Mouse (Mus musculus) midbrain, embryonic 15.5 days (tissue): ENCODE data around the gene Dusp27. TPM values are rescaled to one million over a fixed set of nuclear protein-coding genes. Genes with fewer than 3 reads are reported as not detected.

ENCODE experiments used
- ATAC-seq: fragments of 200-750 bp; cut with Nextera tagmentation; replicated peaks from 2 replicates; pipeline ENCODE4 v1.8.0; 2017; ENCODE audit warnings: moderate TSS enrichment
- H3K27ac ChIP-seq: fragments of 300-500 bp; sonication (generic); 2 replicates; pipeline ENCODE4 v1.5.1; 2015; ENCODE audit warnings: mild to moderate bottlenecking, inconsistent platforms
- H3K27me3 ChIP-seq: fragments of 300-500 bp; sonication (generic); replicated peaks from 2 replicates; pipeline ENCODE4 v1.6.1; 2015; ENCODE audit warnings: inconsistent platforms
- H3K36me3 ChIP-seq: fragments of 300-500 bp; sonication (generic); replicated peaks from 2 replicates; pipeline ENCODE4 v1.6.1; 2015; ENCODE audit warnings: inconsistent platforms
- H3K4me1 ChIP-seq: fragments of 300-500 bp; sonication (generic); 2 replicates; pipeline ENCODE4 v1.6.1; 2015; ENCODE audit warnings: inconsistent platforms
- H3K4me2 ChIP-seq: fragments of 300-500 bp; sonication (generic); 2 replicates; pipeline ENCODE4 v1.6.1; 2015; ENCODE audit warnings: inconsistent platforms, mild to moderate bottlenecking, moderate library complexity
- H3K4me3 ChIP-seq: fragments of 300-500 bp; sonication (generic); 2 replicates; pipeline ENCODE4 v1.5.1; 2015; ENCODE audit warnings: mild to moderate bottlenecking, inconsistent platforms
- H3K9ac ChIP-seq: fragments of 300-500 bp; sonication (generic); 2 replicates; pipeline ENCODE4 v1.6.1; 2015; ENCODE audit warnings: mild to moderate bottlenecking, inconsistent platforms
- H3K9me3 ChIP-seq: fragments of 300-500 bp; sonication (generic); 2 replicates; pipeline ENCODE4 v1.6.1; 2016; ENCODE audit warnings: inconsistent platforms
- WGBS: fragments of 180-500 bp; shearing (Covaris S2); methylation state at CpG from one replicate; pipeline ENCODE4 v1.1.7; 2015; ENCODE audit warnings: mixed read lengths; 5-methylcytosine and 5-hydroxymethylcytosine counted together
- polyA plus RNA-seq: library from polyadenylated mRNA; unstranded; fragments of >200 nt; fragmentation: Nextera tagmentation; extraction: Ambion mirVana; gene quantifications from 2 replicates; pipeline ENCODE4 v1.2.1, GENCODE M21; 2015

Dusp27 gene
- polyA plus RNA-seq, 1 experiment from 2014 or later: 1.7 TPM

- Histone ChIP-seq H3K36me3 (no peaks in the 10 kb centered on the region), H3K4me3 (no peak overlapping the region), H3K27me3 (no peaks in the 10 kb centered on the region), H3K4me2 (no peak overlapping the region), H3K27ac (no peak overlapping the region), H3K9ac (no peak overlapping the region), H3K4me1 (peaks cover 7% of the 10 kb centered on the region; the same call in 1 of the 2 replicates), H3K9me3 (no peaks in the 10 kb centered on the region)
- 67% methylated on average over 3 of the region's 3 CpGs for WGBS
- no peak for ATAC-seq
These were observed 11.4 kb upstream of the Dusp27 start for GRCm38 (mm10) chr1:166139113-166139512.

DNA sequence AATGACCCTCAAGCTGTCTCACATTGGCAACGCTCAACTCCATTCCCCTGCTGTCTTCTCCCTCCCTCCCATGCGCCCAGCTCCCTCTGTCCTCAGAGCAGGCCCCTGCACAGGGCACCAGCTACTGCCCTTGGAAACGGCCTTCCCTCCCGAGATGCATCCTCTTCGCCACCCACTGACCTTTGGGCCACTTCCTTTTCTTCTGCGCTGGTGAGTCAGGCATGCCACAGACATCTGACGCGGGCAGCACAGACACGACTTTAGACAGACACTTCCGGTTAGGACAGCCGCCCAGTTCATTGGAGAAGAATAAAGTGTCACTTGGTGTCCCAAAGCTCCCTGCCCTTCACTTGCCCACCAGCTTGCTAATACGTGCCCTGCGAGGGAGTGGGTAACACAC, 10.4 kb upstream of the Dusp27 start:
- Histone ChIP-seq H3K9ac (no peak overlapping the region), H3K4me2 (no peak overlapping the region), H3K4me3 (no peak overlapping the region), H3K27ac (no peak overlapping the region), H3K9me3 (no peaks in the 10 kb centered on the region), H3K4me1 (peaks cover 7% of the 10 kb centered on the region; the same call in 1 of the 2 replicates), H3K36me3 (no peaks in the 10 kb centered on the region), H3K27me3 (no peaks in the 10 kb centered on the region)
- ATAC-seq: no peak
- WGBS: 78% methylated on average over 13 of the region's 13 CpGs

- Histone ChIP-seq H3K9me3 (no peaks in the 10 kb centered on the region), H3K4me3 (no peak overlapping the region), H3K4me2 (no peak overlapping the region), H3K9ac (no peak overlapping the region), H3K27ac (no peak overlapping the region), H3K4me1 (peaks cover 7% of the 10 kb centered on the region; the same call in 1 of the 2 replicates), H3K36me3 (no peaks in the 10 kb centered on the region), H3K27me3 (no peaks in the 10 kb centered on the region)
- no peak for ATAC-seq
- 83% methylated on average over 7 of the region's 7 CpGs for WGBS
These were observed 9.7 kb upstream of the Dusp27 start for GRCm38 (mm10) chr1:166137244-166137938.

GRCm38 (mm10) chr1:166135091-166135740, 7.5 kb upstream of the Dusp27 start:
- H3K4me1 ChIP-seq: peaks cover 7% of the 10 kb centered on the region; the same call in 1 of the 2 replicates
- ATAC-seq: no peak
- no peaks in the 10 kb centered on the region for H3K27me3 ChIP-seq
- no peak overlapping the region for H3K9ac ChIP-seq
- H3K36me3 ChIP-seq: no peaks in the 10 kb centered on the region
- H3K4me3 ChIP-seq: no peak overlapping the region
- no peak overlapping the region for H3K4me2 ChIP-seq
- no peak overlapping the region for H3K27ac ChIP-seq
- 52% methylated on average over 5 of the region's 5 CpGs for WGBS
- no peaks in the 10 kb centered on the region for H3K9me3 ChIP-seq

DNA sequence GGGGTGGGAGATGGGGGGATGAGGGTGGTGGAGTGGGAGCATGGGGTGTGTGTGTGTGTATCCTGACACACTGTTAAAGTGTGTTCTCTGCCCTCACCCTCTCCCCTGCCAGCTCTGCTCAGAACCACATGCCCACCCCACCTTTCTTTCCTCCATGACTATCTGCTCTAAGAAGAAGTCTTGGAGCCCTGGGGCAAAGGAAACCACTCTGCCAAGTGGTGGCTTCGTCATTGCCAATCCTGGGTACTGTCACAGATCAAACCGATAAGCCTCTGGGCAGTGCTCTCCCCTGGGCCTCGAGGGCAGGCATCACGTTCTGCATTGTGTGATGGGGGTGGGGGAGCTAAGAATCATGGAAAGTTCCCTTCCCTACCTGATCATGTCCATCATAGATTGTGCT, 4.6 kb upstream of the Dusp27 start:
- H3K4me2 ChIP-seq: no peak overlapping the region
- no peaks in the 10 kb centered on the region for H3K9me3 ChIP-seq
- no peak overlapping the region for H3K27ac ChIP-seq
- H3K4me3 ChIP-seq: no peak overlapping the region
- H3K9ac ChIP-seq: no peak overlapping the region
- 50% methylated on average over 4 of the region's 4 CpGs for WGBS
- ATAC-seq: no peak
- no peaks in the 10 kb centered on the region for H3K27me3 ChIP-seq
- H3K36me3 ChIP-seq: no peaks in the 10 kb centered on the region
- H3K4me1 ChIP-seq: no peaks in the 10 kb centered on the region

- Histone ChIP-seq H3K36me3 (no peaks in the 10 kb centered on the region), H3K27ac (no peak within 1 kb of the TSS), H3K4me2 (no peak within 1 kb of the TSS), H3K27me3 (no peaks in the 10 kb centered on the region), H3K9me3 (no peaks in the 10 kb centered on the region), H3K4me1 (no peaks in the 10 kb centered on the region), H3K4me3 (no peak within 1 kb of the TSS), H3K9ac (no peak within 1 kb of the TSS)
- 83% methylated on average over 5 of the region's 5 CpGs for WGBS
- ATAC-seq: no peak
These were observed 2.6 kb upstream of the Dusp27 start, which contains the start of gene Gpa33 for GRCm38 (mm10) chr1:166130224-166130860. Gene Gpa33 (plus strand): TSS chr1:166130238.

DNA sequence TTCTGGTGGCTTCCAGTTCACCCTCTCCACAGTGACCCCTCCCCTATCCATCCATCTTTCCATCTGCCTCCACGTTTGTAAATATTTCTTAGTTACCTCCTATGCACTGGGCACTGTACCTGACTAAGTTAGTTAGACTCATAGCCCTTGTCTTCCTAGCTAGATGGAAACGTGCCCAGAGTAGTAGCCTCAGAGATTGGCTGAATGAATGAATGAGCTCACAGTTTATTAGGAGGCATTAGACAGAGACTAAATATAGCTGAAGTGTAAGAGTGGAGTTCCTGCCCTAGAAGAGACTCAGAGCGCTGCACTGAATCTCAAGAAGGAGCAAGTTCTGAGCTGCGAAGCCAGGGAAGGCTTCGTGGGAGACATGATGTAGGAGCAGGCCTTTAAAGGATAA, 829 bp upstream of the Dusp27 start:
- 90% methylated on average over 5 of the region's 5 CpGs for WGBS
- no peak for ATAC-seq
- H3K4me3 ChIP-seq: no peak overlapping the region
- no peak overlapping the region for H3K4me2 ChIP-seq
- H3K27me3 ChIP-seq: no peaks in the 10 kb centered on the region
- H3K4me1 ChIP-seq: no peaks in the 10 kb centered on the region
- H3K27ac ChIP-seq: no peak overlapping the region
- H3K9me3 ChIP-seq: no peaks in the 10 kb centered on the region
- H3K36me3 ChIP-seq: no peaks in the 10 kb centered on the region
- no peak overlapping the region for H3K9ac ChIP-seq

DNA sequence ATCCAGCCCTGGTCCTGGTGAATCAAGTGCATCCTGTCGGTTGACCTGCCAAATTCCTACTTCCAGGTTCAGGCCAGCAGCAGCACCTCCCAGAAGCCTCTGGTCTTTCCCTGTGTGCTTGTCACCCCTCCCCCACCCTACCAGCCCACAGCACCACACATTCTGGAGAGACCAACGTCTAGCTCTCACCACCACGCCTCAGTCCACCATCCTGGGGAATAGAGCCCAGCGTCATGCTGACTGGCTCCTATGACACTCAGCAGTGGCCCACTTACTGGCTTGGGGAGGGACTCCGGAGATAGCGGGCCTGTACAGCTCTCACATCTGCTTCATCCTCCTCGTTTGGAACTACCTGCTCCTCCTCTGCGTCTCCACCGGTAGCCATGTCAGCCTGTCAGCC, 927 bp downstream of the Dusp27 start:
- no peaks in the 10 kb centered on the region for H3K27me3 ChIP-seq
- no peak overlapping the region for H3K4me3 ChIP-seq
- no peak overlapping the region for H3K9ac ChIP-seq
- no peaks in the 10 kb centered on the region for H3K4me1 ChIP-seq
- WGBS: 70% methylated on average over 9 of the region's 9 CpGs
- H3K27ac ChIP-seq: no peak overlapping the region
- ATAC-seq: no peak
- no peaks in the 10 kb centered on the region for H3K9me3 ChIP-seq
- no peak overlapping the region for H3K4me2 ChIP-seq
- H3K36me3 ChIP-seq: no peaks in the 10 kb centered on the region

- no peak overlapping the region for H3K4me3 ChIP-seq
- H3K27ac ChIP-seq: no peak overlapping the region
- H3K27me3 ChIP-seq: no peaks in the 10 kb centered on the region
- no peaks in the 10 kb centered on the region for H3K9me3 ChIP-seq
- H3K4me1 ChIP-seq: no peaks in the 10 kb centered on the region
- no peak for ATAC-seq
- H3K4me2 ChIP-seq: no peak overlapping the region
- no peaks in the 10 kb centered on the region for H3K36me3 ChIP-seq
- no peak overlapping the region for H3K9ac ChIP-seq
- WGBS: 94% methylated on average over 6 of the region's 6 CpGs
These were observed 1.4 kb downstream of the Dusp27 start for GRCm38 (mm10) chr1:166126290-166126689.

- Histone ChIP-seq H3K36me3 (no peaks in the 10 kb centered on the region), H3K4me3 (no peak overlapping the region), H3K4me1 (no peaks in the 10 kb centered on the region), H3K4me2 (no peak overlapping the region), H3K27me3 (no peaks in the 10 kb centered on the region), H3K27ac (no peak overlapping the region), H3K9ac (no peak overlapping the region), H3K9me3 (no peaks in the 10 kb centered on the region)
- 61% methylated on average over 8 of the region's 8 CpGs for WGBS
- ATAC-seq: no peak
These were observed 2.7 kb downstream of the Dusp27 start for GRCm38 (mm10) chr1:166124932-166125593.

GRCm38 (mm10) chr1:166123751-166124150, 4.0 kb downstream of the Dusp27 start:
- no peak overlapping the region for H3K4me2 ChIP-seq
- WGBS: 93% methylated on average over 8 of the region's 8 CpGs
- no peak overlapping the region for H3K4me3 ChIP-seq
- H3K4me1 ChIP-seq: no peaks in the 10 kb centered on the region
- no peak overlapping the region for H3K27ac ChIP-seq
- H3K9ac ChIP-seq: no peak overlapping the region
- H3K27me3 ChIP-seq: no peaks in the 10 kb centered on the region
- no peak for ATAC-seq
- H3K36me3 ChIP-seq: no peaks in the 10 kb centered on the region
- H3K9me3 ChIP-seq: no peaks in the 10 kb centered on the region

DNA sequence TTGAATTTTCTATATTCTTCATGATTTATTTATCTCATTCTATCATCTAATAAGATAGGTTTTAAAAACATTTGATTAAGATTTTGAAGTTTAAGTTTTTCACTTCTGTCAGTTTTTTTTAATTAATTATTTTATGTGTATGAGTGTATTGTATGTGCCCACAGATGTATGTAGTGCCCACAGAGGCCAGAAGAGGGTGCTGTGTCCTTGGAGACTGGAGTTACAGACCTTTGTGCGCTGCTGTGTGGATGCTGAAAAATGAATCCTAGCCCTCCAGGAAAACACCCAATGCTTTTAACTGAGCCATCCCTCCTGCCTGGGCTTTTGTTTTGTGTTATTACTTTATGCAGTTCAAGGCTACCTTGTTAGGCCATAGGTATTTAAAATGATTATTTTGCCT, 4.7 kb downstream of the Dusp27 start:
- Histone ChIP-seq H3K4me1 (no peaks in the 10 kb centered on the region), H3K4me2 (no peak overlapping the region), H3K9ac (no peak overlapping the region), H3K27ac (no peak overlapping the region), H3K36me3 (no peaks in the 10 kb centered on the region), H3K4me3 (no peak overlapping the region), H3K27me3 (no peaks in the 10 kb centered on the region), H3K9me3 (no peaks in the 10 kb centered on the region)
- ATAC-seq: no peak
- 98% methylated on average over 1 of the region's 1 CpGs for WGBS
